Mouse (Mus musculus): ENCODE results near the gene Sorcs3.

The Sorcs3 gene

DNA sequence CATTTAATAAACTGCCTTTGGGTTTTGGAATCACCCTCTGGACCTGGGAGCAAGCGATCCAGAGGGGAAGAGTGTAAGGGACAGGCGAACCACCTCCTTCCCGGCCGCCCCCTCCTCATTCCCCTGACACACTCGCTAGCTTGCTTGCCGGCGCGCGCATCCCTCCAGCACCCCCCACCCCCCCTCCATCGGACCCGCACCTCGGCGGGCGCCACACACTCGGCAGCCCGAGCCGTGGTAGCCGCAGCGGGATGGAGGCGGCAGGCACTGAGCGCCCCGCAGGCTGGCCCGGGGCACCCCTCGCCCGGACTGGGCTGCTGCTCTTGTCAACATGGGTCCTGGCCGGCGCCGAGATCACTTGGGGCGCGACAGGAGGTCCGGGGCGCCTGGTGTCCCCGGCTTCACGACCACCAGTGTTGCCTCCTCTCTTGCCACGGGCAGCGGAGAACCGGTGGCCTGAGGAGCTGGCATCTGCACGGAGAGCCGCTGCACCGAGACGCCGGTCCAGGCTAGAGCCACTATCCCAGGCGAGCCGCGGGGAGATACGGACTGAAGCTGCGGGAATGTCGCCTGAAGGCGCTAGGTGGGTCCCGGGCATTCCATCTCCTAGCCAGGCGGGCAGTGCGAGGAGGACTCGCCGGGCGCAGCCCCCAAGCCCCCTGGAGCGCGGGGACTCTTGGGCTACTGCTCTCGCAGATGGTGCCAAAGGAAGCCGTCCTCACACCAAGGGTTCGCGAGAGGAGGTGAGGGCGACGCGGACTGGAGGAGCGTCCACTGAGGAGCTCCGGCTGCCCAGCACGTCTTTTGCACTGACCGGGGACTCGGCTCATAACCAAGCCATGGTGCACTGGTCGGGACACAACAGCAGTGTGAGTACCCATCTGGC lies at the start of gene Sorcs3:
Gene Sorcs3 (plus strand): TSS at position 97 of the 886 bp plus-strand sequence.
- no peak for DNase-seq (ENCODE audit: low read depth, low spot score)

DNA sequence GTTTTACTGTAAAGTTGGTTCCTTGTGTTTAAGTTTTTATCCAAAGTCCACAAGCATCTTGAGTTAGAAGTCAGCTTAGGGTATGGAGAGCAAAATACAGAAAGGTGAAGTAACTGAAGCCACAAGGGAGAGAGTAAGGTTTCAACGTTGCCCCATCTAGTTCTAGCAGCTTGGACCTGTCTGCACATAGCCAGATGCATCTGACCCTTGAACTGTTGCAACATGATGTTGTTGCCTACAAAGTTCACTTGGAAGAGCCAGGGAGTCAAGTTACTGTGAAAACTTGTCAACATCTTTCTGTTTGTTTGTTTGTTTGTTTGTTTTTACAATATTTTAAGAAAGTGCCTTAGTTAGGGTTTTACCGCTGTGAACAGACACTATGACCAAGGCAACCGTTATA lies 40.5 kb upstream of the Sorcs3 start:
- no peak for DNase-seq (ENCODE audit: low read depth, low spot score)

DNA sequence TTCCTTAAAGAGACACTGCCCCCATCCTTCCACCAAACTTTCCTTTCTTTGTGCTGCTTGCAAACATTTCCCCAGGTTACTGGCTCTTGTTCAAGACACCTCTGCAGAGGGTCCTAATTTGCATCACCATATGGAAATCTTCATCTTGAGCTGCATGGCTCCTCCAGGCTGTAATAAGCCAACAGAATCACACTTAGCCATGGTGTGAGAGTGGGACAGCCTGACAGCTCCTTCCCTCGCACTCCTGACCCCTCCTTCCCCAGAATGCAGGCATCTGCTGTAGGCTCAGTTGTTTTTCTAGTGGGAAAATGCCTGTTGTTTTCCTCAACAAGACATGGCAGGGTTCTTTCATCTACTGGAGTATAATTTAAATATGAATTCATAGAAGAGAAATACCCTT lies 38.7 kb upstream of the Sorcs3 start:
- no peak for DNase-seq (ENCODE audit: low read depth, low spot score)

DNA sequence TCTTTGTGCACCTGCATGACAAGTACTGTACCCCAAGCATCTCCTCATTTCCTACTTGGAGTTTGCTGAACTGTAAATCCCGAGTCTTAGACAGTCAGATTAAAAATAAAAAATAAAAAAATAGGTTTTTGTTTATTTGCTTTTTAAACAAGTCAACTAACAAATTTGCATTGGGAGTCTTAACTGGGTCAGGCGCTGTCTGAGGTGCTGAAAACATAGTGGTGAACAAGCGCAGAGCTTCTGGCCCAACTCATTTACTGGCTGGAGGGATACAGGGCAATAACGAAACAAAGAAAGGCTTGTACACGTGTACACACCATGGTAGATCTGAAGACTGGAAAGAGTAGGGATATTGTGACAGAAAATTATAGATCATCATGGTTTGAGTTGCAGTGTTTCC lies 37.5 kb upstream of the Sorcs3 start:
- peak; percentile 20 for DNase-seq (ENCODE audit: low read depth, low spot score)

DNA sequence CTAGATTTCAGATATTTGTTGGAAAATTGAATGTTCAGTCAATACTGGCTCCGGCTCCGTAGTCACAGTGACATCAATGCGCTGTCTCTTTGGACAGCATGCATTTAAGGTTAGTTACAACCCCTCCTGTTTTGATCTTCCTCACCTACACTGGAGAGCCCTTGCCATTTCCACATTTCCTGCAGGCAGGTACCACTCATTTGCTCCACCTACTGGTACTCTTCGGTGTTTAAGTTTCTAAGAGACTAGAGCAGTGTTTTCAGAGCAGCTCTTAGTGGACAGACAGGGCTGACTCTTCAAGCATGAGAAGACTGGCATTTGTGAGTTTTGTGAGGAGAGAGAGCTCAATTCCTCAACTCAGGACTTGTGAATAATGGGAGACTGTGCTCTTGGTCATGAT lies 31.1 kb upstream of the Sorcs3 start:
- no peak for DNase-seq (ENCODE audit: low read depth, low spot score)

DNA sequence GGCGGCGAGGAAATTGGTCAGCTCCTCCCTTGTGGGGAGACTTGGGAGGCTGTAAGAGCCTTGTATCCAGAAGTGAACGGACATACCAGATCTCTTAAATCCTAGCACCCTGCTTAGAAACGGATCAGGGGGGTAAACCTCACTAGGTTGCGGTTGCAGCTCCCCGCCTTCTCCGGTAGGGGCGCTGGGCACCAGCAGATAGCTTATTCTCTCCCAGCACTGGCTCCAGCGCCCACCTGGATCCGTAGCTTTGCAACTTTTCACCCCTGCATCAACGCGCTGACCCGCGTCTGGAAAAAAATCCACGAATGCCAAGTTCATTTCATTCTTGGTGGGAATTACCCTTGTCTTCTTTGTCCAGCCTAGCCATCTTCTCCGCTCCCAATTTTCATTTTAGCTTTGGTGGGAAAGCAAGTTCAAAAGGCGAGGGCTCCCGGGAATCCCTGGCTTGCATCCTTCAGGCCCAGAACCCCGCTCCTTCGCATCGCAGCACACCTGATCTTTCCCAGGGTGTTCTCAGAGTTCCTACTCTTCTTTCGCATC lies 1.8 kb upstream of the Sorcs3 start:
- DNase-seq (ENCODE audit: low read depth, low spot score): peak; percentile 62

DNA sequence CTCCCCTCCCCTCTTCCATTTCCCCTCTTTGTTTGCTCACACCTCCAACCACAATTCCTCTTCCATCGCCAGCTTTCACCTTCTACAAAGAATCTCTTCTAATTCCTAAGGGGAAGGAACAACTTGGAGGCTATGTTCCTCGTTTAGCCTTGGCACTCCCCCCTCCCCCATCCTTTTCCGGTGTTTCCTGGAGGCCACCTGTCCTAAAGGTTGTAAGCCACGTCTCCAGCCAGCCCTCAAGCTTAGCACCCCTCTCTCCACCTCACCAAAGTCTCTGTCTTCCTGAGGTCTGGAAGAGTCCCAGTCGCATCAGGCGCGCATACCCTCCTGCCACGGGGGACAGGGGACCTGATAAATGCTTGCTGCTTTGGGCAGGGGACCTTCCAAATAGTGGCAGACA lies 1.3 kb upstream of the Sorcs3 start:
- DNase-seq (ENCODE audit: low read depth, low spot score): no peak

DNA sequence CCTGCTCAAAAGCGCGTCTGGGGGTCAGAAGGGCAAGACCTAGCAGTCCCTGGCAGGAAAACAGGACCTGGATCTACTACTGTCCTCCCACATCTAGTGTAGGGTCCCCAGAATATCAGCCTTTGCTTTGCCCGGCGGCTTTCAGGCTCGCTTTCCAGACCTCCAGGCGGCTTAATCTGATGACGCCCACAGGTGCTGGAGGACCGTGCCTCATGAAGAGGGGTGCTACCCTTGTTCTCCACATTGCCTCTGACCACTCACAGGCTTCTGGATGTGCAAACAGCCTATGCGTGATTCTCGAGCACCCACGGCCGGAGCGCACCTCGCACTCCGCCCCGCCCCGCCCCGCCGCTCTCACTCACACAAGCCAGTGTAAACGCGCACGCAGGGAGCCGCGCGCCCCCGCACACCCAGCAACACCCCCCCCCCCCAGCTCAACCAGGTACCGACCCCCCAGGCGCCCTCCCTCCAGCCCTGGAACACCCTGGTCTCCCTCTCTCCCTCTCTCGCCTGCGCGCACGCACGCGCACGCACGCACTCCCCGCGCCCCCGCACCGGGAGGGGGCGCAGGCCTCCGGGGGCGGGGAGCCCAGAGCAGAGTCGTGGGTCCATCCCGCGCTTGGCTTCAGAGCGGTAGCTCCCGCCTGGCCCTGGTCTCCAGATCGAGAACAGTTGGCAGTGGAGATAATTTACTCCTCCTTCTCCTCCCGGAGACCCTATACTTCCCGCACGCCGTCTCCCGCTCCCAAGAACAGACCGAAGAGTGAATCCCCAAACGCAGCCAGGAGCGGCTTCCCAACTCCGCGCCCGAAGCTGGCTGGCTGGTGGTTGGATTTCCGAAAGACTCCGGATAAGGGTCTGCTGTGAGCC lies 698 bp upstream of the Sorcs3 start:
- no peak for DNase-seq (ENCODE audit: low read depth, low spot score)

DNA sequence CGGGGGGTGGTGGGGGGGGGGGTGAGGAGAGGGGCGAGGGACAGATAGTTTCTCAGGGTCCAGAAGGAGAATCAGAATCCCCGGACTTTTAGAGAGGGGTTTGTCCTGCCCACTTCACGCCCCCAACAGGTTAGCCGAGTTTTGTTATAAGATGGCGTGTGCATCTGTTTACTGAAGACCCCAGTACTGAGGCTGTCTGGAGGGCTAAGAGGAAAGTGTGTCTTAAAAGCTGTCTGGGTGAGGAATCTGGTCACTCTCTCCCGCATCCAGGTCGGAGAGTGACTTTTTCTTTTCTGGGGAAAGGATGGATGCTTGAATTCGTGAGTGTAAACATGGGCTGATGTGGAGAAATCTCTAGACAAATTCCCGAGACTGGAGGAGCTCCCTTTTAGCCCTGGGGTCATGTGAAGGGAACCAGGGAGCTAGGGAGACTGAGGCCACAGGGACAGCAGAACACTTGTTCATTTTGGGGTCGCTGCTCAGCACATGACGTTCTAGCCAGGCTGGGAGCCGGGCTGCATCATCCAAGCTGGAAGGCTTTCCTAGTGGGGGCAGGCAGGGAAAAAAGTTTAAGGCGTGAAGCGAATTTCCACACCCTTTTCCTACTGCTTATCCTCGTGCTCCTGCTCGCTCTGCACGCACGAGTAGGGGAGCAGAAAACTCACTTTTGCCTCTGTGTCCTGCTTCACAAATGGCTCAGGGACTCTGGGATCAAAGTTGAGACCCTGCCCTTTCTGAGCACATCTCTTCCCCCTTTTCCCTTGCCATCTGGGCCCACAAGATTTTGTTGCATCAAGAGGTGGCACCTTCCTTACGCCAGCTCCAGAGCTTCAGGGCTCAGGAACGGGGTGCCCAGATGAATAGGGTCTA lies 1.3 kb downstream of the Sorcs3 start:
- no peak for DNase-seq (ENCODE audit: low read depth, low spot score)

DNA sequence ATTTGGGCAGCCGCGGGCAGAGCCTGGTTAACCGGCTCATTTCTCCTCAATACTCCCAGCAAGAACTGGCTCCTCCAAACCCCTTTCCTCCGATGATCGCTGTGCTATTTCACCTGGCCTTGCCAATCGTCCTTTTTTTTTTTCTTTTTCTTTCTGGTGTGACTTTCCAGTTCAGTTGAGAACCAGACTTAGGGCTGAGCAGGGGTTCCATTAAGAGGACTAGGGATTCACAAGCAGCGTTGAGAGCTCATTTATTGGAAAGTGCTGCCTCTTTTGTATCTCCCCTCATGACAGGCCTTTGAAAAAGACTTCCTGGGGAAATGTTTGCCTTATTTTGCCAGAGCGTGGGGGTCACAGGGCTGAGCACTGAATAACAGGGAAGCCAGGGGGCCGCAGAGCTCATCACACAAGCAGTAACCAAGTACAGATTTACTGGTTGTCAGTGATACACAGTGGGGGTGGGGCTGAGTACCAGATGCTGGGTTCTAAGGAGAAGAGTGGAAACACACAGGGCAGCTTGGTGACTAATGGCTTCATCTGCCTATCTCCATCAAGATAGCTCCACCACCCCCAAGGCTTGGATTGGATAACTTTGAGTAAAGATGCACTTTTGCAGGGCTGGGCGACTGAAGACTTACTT lies 2.0 kb downstream of the Sorcs3 start:
- no peak for DNase-seq (ENCODE audit: low read depth, low spot score)

DNA sequence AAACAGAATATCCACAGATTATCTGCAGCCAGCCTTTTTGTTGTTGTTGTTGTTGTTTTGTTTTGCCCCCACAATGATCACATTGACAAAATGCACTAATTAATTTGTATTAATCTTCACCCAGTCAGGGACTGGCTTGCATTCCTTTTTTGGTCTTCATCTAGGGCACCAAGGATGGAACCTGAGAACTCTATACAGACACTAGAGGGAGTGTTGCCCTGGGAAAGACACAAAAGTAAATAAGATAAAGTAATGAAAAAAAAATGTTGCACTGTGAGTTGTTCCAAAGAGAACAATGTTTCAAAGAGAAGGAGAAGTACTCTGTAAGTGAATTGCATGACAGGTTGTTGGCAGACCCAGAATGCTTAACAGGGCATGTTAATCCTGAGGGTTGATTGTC lies 9.6 kb downstream of the Sorcs3 start:
- DNase-seq (ENCODE audit: low read depth, low spot score): no peak

DNA sequence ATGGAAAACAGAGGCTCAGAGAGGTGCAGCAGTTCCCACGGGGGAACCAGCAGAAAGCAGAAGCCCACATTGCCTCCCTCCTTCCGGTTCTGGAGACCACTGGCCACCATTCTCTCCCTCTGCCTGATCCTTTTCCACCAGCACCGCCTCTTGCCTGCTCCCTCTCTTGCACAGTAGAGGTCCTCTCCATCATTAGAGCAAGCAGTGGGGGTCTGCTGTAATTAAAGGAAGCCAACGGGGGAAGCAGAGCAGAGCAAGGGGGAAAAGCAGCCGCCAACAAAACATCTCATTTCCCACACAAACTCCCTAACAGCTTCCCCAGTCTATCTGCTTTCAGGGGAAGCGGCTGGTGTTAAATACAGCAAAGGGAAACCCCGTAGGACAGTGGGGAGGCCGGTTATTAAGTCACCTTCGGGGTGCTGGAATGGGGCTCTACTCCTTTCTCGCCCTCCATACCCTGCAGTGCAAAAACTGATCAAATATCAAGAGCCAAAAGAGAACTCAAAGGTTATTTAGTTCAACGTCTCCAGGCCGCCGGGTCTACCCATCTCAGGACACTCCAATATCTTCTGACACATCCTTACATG lies 32.1 kb downstream of the Sorcs3 start:
- no peak for DNase-seq (ENCODE audit: low read depth, low spot score)

DNA sequence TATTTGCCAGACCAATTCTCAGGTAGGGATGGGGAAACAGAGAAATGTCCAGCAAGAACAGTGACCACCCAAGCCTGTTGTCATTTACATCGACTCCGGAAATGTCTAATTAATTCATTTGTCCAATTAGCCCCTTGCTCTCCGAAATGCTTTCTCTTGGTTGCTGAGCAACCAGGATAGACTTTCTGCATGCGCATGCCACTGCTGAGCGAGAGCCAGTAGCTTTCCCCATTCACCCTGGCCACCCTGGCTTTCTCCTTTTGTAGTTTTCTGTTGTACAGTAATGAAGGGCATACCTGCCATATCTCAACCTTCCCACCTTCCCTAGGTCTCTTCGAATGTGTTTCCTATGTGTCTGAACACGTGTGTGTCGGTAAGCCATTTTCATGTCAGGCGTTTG lies 32.6 kb downstream of the Sorcs3 start:
- no peak for DNase-seq (ENCODE audit: low read depth, low spot score)

DNA sequence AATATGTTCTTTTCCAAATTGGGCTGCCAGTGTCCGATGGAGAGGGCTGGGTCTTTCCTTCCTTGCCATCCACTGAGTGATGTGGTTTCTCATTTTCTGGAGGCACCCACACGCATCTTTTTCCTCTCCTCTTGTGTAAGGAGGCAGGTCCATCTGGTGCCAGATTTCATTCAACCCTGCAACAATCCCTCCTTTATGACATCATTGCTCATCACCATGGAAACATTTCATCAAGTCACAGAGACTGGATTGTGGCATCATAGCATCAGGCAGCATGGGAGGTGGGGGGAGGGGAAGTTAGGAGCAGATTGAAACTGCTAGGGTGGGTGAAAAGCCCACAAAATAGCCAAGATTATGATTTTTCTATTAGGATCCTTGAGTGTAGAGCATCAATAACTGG lies 35.1 kb downstream of the Sorcs3 start:
- DNase-seq (ENCODE audit: low read depth, low spot score): peak; percentile 4

DNA sequence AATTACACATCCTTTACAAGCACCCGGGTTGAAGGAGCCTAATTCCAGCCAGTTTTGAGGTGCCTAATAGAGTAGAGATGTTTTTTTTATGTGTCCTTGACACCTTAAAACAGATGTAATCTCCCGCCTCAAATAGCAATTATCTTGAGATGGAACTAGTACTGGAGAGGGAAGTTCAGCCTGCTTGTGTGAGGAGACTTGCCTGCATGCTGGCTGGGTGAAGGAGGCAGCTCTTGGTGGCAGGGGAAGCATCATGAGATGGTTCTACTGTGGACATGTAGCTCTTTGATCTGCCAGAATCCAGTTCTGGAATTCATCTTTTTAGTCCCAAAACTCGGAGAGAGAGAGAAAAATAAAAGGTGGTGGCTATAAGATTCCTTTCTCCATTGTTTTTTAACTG lies 38.2 kb downstream of the Sorcs3 start:
- DNase-seq (ENCODE audit: low read depth, low spot score): no peak

DNA sequence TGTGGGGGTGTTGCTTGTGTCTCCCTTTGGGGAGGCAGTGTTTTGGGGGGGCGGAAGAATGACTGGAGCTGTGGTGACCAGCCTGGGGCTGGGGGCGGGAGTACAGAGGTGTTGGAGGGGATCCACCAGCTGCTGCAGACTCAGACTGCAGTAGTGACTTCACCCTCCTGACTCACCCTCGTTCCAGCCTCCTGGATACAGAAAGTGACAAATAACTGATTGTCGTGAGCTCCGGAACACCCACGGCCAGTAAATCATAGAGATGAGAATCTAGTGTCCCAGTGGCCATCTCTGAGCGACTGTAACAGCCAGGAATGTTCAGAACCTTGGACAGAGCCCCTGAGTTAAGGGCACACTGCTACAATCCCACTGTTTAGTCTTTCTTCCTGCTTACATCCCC lies 53.4 kb downstream of the Sorcs3 start:
- peak; percentile 17 for DNase-seq (ENCODE audit: low read depth, low spot score)

DNA sequence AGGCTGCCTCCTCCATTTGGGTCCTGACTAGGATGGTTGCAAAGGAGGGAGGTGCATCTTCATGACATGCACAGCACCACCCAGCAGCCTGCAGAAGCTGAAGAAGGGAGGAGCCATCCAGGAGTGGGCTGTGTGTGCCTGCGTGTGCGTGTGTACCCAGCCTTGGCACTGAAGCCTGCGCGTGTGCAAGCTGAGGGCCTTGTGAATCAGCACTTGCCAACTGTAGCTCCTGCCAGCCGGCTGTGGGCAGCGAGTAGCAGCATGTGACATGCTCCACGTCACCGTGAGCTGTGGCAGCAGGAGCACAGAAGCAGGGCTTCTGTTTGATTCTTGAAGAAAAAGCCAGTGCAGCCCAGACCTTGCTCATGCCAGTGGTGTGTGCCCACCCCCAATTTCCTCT lies 54.8 kb downstream of the Sorcs3 start:
- DNase-seq (ENCODE audit: low read depth, low spot score): no peak

DNA sequence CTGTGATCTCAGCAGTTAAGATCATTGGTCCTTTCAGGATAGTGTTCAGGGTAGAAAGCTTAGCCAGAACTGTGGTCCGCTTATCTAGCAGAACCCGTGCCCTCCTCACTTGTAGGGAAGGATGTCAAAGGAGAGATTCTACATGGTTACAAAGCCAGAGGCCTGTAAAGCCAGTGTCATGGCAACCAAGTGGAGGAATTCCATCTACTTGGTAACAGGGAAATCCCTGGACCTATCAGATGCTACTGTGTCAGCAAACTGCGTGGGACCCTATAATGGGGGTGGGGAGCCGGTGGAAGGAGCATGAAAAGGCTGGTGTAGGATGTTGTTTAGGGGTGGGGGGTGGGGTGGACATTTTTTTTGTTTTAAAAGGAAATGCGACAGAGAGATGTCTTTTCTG lies 57.9 kb downstream of the Sorcs3 start:
- DNase-seq (ENCODE audit: low read depth, low spot score): no peak

DNA sequence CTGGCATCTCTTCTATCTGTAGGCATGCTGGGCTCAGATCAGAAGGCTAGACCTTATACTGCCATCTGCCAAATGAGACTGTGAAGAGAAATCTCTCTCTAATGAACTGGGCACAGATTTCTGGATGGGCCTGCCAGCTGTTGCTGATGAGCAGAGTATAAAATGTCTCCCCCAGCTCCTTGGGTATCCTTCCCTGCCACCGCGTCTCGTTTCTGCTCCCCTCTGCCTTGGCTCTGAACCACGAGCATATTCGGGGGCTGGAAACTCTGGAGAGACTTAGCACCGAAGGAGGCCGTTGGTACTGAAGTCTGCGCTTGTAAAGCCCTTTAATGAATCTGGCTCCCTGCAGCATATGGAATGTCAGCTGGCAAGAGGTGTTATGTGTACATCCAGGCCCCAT lies 74.4 kb downstream of the Sorcs3 start:
- DNase-seq (ENCODE audit: low read depth, low spot score): no peak

DNA sequence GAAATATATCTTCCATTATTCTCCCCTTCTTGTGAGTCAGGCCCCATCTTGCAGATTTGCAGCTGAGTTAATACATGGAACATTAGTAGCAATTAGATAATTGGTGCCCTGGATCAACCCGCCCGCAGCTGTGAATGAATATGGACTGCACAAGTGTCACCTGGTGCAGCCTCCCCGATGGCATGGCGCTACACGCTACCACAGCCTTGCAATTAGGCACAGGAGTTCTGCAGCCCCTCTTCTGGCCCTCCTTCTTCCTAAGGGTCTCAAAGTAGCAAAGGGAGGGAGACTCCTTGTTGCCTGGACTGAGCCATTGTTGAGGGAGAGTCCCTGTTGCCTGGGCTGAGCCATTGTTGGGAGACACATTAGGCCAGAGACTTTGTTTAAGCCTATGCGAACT lies 76.4 kb downstream of the Sorcs3 start:
- DNase-seq (ENCODE audit: low read depth, low spot score): no peak

DNA sequence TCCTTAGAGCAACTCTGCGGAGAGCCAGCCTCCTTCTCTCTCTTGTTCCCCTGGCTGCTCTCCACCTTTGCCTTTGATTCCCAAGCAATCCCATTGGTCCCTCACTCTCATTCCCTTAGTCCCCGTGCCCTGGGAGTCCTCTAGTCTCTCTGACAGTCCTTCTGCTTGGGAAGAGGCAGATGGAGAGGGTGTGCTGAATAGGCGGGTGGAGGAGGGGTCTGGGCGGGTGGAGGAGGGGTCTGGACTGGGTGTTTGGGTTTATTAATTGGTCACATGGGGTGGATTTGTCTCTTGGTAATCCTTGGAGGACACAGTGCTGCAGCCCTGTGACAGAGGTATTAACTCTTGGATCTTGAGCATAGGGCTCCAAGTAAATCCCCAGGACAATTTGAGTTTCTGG lies 77.4 kb downstream of the Sorcs3 start:
- no peak for DNase-seq (ENCODE audit: low read depth, low spot score)

Data from embryo, embryonic 11.5 days (tissue).